Mouse (Mus musculus): ENCODE results near the gene Nisch. TPM values are rescaled to one million over a fixed set of nuclear protein-coding genes. Genes with fewer than 3 reads are reported as not detected.

Gene Nisch
- polyA plus RNA-seq, 1 experiment from 2014 or later, result 382 TPM

DNA sequence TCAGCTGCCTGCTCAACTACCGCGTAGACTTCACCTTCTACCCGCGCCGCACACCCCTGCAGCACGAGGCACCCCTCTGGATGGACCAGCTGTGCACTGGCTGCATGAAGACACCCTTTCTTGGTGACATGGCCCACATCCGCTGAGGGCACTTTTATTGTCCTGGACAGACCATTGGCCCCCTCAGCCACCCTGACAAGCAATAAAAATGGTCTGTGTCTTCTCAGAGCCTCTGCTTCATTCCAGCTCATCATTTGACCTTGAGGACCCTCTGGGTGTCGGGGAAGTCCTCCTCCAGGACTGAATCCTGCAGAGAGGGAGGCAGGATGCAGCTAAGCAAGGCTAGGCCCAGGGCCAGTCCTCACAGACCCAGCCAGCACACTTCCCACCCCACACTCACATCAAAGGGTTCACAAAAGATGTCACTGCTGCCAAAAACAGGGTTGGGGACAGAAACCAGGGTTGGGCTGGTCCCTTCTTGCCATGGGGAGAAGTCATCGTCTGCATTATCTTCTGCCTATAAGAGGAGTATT lies 77.8 kb downstream of the Nisch start:
- no peak overlapping the region for H3K4me3 ChIP-seq
- H3K36me3 ChIP-seq, result peaks cover 30% of the 10 kb centered on the region
- no peaks in the 10 kb centered on the region for H3K9me3 ChIP-seq
- WGBS, result 93% methylated on average over 9 of the region's 9 CpGs
- H3K27ac ChIP-seq (replicated peaks), result no peak overlapping the region
- H3K4me2 ChIP-seq, result no peak overlapping the region
- no peak for ATAC-seq (ENCODE audit: low FRiP score, low read depth)
- no peaks in the 10 kb centered on the region for H3K27me3 ChIP-seq
- H3K9ac ChIP-seq, result no peak overlapping the region
- peaks cover 12% of the 10 kb centered on the region for H3K4me1 ChIP-seq (replicated peaks)

DNA sequence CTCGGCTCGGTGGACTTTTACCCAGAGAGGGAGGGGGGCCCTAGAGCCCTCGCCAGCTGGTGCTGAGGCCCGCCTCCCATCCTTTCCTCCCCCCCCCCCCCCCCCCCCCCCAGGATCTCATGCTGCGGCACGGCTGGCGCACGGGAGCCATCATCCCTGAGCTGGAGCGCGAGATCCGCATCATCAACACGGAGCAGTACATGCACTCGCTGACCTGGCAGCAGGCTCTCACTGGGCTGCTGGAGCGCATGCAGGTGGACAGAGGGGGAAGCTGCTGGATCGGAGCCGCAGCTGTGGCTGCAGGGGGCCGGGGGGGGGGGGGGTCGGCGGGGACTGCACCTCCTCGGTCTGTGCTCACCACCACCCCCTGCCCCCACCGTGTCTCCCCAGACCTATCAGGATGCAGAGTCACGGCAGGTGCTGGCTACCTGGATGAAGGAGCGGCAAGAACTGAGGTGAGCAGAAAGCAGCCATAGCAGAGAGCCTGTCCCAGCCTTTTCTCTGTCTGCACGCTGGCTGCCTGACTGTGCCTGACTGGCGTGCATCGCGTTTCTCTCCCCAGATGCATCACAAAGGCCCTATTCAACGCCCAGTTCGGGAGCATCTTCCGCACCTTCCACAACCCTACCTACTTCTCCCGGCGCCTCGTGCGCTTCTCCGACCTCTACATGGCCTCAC lies 78.4 kb downstream of the Nisch start:
- ATAC-seq (ENCODE audit: low FRiP score, low read depth), result no peak
- no peak overlapping the region for H3K4me2 ChIP-seq
- 81% methylated on average over 23 of the region's 35 CpGs for WGBS
- no peak overlapping the region for H3K27ac ChIP-seq (replicated peaks)
- H3K9me3 ChIP-seq, result no peaks in the 10 kb centered on the region
- H3K27me3 ChIP-seq, result no peaks in the 10 kb centered on the region
- H3K4me3 ChIP-seq, result no peak overlapping the region
- peaks cover 18% of the 10 kb centered on the region for H3K4me1 ChIP-seq (replicated peaks)
- H3K9ac ChIP-seq, result no peak overlapping the region
- H3K36me3 ChIP-seq, result peaks cover 30% of the 10 kb centered on the region

DNA sequence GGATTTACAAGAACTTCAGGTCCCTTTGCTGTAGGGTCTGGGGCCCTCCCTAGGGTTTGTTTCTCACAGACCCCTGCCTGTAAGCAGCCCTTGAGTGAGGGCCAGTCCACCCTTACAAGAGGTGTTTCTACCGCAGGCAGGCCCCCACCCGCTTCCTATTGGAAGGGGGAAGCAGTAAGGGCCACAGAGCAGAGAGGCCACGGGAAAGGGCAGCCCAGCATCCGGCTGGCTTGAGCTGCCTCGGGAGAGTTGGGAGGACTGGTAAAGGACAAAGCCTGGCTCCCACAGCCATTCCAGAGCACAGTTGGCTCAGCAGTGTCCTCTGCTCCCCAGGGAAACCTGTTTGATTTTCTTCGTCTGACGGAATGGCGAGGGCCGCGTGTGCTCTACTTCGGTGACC lies 79.0 kb downstream of the Nisch start:
- H3K9me3 ChIP-seq, result no peaks in the 10 kb centered on the region
- H3K4me1 ChIP-seq (replicated peaks), result peaks cover 24% of the 10 kb centered on the region
- H3K27ac ChIP-seq (replicated peaks), result no peak overlapping the region
- H3K9ac ChIP-seq, result no peak overlapping the region
- H3K36me3 ChIP-seq, result peaks cover 30% of the 10 kb centered on the region
- H3K4me3 ChIP-seq, result no peak overlapping the region
- no peak for ATAC-seq (ENCODE audit: low FRiP score, low read depth)
- no peaks in the 10 kb centered on the region for H3K27me3 ChIP-seq
- WGBS, result 75% methylated on average over 11 of the region's 11 CpGs
- no peak overlapping the region for H3K4me2 ChIP-seq

DNA sequence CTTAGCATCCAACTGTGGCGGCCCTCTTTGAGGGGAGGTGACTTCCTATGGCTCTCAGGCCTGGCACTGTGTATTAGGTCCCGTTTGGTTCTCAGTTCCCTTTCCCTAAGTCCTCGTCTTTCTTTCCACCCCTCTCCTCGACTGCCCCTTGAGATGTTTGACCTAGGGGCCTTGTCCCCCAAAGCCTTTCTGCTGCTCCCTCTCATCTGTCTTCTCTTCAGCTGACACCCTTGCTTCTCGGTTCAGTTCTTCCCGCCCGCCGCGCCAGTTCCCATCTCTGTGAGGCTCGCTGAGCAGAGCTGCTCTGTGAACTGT lies 79.5 kb downstream of the Nisch start:
- ATAC-seq (ENCODE audit: low FRiP score, low read depth), result no peak
- H3K9me3 ChIP-seq, result no peaks in the 10 kb centered on the region
- H3K4me2 ChIP-seq, result no peak overlapping the region
- peaks cover 30% of the 10 kb centered on the region for H3K36me3 ChIP-seq
- H3K27me3 ChIP-seq, result no peaks in the 10 kb centered on the region
- WGBS, result 80% methylated on average over 10 of the region's 10 CpGs
- no peak overlapping the region for H3K9ac ChIP-seq
- no peak overlapping the region for H3K4me3 ChIP-seq
- peaks cover 29% of the 10 kb centered on the region for H3K4me1 ChIP-seq (replicated peaks)
- H3K27ac ChIP-seq (replicated peaks), result no peak overlapping the region

DNA sequence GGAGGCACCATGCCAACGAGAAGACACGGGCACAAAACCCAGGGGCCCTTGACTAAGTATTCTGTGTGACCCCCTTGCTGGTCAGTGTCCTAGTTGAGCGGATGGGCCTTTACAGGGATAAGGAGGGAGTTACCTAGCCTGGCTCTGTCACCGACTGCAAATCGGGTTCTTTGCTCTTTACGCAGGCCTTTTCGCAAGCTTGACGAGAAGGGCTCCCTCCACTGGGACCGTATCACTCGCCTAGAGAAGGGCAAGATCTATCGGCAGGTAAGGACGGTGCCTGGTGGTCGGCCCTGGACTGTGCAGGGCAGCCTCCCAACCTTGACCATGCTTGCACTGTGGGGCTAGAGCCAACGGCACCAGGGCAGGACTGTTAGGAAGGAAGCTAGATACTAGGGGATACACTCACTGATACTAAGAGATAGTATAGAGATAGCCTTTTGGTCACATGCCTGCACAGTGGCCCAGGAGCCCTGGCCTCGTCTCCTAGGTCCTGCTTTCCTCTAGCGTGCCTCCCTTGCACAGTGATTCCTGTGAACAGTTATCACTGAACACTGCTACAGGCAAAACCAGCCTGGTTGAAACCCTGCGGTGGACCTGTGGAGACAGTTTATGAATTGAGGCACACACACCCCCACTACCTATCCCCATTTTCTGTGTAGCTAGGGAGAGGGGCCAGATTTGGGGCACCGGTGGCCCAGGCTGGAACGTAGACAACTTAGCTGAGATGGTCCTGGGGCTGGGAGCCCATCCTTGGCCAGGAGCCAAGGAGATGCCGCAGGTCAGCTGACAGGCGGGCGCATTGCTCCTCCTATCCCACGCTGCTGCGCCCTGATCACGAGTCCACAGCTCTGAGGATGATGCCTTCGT lies 80.1 kb downstream of the Nisch start:
- Histone ChIP-seq H3K4me3 (no peak overlapping the region), H3K27me3 (no peaks in the 10 kb centered on the region), H3K27ac (replicated peaks) (no peak overlapping the region), H3K9ac (no peak overlapping the region), H3K4me2 (no peak overlapping the region), H3K4me1 (replicated peaks) (peaks cover 35% of the 10 kb centered on the region), H3K9me3 (no peaks in the 10 kb centered on the region), H3K36me3 (peaks cover 30% of the 10 kb centered on the region)
- 91% methylated on average over 26 of the region's 26 CpGs for WGBS
- no peak for ATAC-seq (ENCODE audit: low FRiP score, low read depth)

DNA sequence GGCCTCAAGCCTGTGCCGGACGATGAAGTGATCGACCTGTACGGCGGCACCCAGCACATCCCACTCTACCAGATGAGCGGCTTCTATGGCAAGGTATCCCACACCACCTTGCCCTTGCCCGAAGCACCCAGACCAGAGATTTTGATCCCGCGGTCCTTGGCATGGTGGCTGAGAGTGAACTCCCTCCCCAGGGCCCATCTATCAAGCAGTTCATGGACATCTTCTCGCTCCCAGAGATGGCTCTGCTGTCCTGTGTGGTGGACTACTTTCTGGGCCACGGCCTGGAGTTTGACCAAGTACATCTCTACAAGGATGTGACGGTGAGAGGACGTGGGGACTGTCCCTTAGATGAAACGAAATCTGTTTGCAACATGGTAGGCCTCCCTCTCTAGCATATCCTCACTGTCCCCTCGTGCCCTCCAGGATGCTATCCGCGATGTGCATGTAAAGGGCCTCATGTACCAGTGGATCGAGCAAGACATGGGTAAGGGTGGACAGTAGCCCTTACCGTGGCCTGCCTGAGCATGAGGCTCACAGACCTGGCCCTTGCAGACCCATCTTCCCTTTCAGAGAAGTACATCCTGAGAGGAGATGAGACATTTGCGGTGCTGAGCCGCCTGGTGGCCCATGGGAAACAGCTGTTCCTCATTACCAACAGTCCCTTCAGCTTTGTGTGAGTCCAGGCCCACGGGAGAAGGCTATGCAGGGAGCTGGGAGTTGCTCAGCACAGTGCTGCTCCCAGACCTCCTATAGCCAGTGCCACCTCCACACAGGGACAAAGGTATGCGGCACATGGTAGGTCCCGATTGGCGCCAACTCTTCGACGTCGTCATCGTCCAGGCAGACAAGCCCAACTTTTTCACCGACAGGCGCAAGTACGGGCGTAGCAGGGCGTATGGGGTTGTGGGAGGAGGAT lies 81.0 kb downstream of the Nisch start:
- H3K4me1 ChIP-seq (replicated peaks), result peaks cover 42% of the 10 kb centered on the region
- no peak overlapping the region for H3K9ac ChIP-seq
- H3K36me3 ChIP-seq, result peaks cover 30% of the 10 kb centered on the region
- ATAC-seq (ENCODE audit: low FRiP score, low read depth), result no peak
- no peaks in the 10 kb centered on the region for H3K9me3 ChIP-seq
- no peak overlapping the region for H3K4me3 ChIP-seq
- no peak overlapping the region for H3K27ac ChIP-seq (replicated peaks)
- no peaks in the 10 kb centered on the region for H3K27me3 ChIP-seq
- no peak overlapping the region for H3K4me2 ChIP-seq
- 95% methylated on average over 34 of the region's 34 CpGs for WGBS

DNA sequence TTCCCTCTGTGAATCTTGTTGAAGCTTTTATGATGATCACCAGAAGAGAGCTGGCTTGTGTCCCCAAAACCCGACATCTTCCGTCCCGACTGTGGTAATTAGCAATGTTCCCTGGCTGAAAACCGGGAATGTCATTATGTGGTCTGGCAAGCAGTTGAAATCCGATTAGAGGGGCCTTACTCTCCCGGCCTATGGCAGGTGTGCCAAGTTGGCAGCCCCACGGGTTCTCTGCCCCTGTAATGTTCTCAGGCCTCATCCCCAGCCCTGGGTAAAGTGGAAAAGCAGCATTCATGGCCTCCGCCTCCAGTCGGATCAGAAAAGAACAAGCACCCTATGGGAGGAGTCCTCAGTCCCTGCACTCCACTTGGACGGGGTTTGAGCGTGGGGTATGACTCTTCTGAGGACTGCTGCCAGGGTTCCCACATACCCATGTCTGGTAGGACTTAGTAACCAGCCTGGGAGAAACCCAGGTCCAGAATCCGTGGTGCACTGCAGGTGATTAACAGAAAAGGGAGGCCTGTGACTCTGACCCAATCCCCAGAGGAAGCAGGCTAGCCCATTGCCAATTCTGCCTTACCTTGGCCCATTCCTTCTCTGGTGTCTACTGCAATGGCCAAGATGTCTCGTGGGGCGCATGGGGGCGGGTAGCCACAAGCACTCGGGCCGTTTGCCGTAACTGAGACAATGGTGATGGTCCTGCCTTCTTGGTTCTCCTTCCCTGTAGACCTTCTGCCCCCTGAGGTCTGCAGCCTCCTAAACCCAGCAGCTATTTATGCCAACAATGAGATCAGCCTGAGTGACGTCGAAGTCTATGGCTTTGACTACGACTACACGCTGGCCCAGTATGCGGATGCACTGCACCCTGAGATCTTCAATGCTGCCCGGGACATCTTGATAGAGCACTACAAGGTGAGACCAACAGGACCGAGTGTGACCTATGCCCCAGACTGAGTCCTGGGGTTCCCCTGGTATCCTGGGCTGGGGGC lies 82.4 kb downstream of the Nisch start:
- Histone ChIP-seq H3K9me3 (no peaks in the 10 kb centered on the region), H3K9ac (no peak overlapping the region), H3K4me3 (no peak overlapping the region), H3K4me2 (no peak overlapping the region), H3K27me3 (no peaks in the 10 kb centered on the region), H3K4me1 (replicated peaks) (peaks cover 54% of the 10 kb centered on the region), H3K36me3 (peaks cover 30% of the 10 kb centered on the region), H3K27ac (replicated peaks) (peak overlapping the region; percentile 31; the same call in 1 of the 2 replicates)
- ATAC-seq (ENCODE audit: low FRiP score, low read depth), result no peak
- 76% methylated on average over 25 of the region's 25 CpGs for WGBS

DNA sequence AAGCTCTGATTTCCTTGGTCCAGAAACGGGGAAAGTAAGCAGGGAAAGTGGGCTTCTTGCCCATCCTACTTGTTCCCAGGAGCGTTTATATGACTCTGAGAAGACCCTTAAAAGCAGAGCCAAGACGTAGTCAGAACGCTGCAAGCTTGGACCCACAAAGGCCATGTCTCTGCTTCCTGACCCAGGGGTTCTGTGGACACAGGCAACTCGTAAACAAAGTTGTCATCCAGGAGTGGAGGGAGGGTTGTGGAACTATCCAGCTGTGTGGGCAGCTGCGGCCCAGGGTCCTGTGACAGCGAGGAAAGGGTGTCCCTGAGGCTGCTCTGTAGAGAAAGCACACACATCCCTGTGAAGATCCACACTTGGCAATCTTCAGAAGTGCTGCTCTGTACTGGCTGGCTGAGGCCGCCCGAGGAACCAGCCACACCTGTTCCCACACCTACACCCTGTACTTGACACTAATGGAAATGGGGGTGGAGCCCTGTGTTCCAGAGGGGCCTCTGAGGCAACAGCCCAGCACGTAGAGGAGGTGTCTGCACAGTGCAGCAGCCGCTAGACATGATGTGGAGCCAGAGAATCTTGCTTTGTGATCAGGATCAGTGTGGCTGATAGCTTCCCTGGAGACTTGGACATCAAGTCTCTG lies 83.6 kb downstream of the Nisch start:
- Histone ChIP-seq H3K4me2 (peak overlapping the region; percentile 69), H3K4me3 (no peak overlapping the region), H3K36me3 (peaks cover 21% of the 10 kb centered on the region), H3K9ac (no peak overlapping the region), H3K9me3 (no peaks in the 10 kb centered on the region), H3K4me1 (replicated peaks) (peaks cover 60% of the 10 kb centered on the region), H3K27me3 (no peaks in the 10 kb centered on the region), H3K27ac (replicated peaks) (peak overlapping the region; percentile 31; the same call in 1 of the 2 replicates)
- ATAC-seq (ENCODE audit: low FRiP score, low read depth), result no peak
- WGBS, result 69% methylated on average over 11 of the region's 11 CpGs

DNA sequence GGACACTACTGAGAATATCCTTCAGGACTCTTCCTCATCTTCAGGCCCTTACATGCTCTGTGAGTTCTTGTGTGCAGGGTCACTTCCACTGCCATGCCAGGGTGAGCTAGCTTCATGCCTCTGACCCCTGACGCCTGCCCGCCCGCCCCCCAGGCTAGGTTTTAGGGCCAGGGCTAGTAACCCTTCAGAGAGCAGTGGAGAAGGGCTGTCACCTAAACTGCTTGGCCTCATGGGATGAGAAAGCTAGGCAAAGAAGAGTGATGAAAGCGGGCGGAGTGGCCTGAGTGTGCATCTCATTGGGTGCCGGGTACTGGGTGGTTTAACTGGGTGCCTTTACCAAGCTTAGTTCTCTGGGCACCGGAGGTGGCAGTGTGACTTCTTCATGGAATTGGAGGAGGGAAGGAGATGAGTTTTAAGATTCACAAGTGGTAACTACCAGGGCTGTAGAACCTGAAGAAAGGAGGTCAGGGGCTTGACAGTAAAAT lies 84.2 kb downstream of the Nisch start:
- no peaks in the 10 kb centered on the region for H3K27me3 ChIP-seq
- H3K9ac ChIP-seq, result no peak overlapping the region
- H3K4me3 ChIP-seq, result peak overlapping the region; percentile 81; the same call in 1 of the 2 replicates
- H3K4me1 ChIP-seq (replicated peaks), result peaks cover 59% of the 10 kb centered on the region
- peaks cover 21% of the 10 kb centered on the region for H3K36me3 ChIP-seq
- H3K9me3 ChIP-seq, result no peaks in the 10 kb centered on the region
- H3K4me2 ChIP-seq, result peak overlapping the region; percentile 69
- no peak for ATAC-seq (ENCODE audit: low FRiP score, low read depth)
- H3K27ac ChIP-seq (replicated peaks), result no peak overlapping the region
- WGBS, result 84% methylated on average over 7 of the region's 7 CpGs

DNA sequence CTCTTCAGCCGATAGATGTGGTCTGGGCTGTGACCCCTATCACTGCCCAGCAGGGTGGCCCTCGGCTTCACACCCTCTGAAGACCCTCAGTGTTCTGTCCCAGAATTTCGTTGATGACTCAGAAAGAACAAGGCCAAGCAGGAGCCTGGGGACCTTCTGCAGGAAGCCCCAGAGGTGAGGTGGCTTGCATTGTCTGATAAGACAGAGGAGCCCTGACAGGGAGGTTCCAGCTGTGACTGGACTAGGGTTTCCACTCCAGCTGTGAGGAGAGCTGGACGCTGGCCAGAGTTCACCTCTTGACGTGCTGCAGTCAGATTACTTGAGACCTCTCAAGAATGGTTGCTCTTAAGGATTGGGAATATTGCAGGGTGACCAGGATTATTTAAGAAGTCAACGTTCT lies 84.7 kb downstream of the Nisch start:
- H3K36me3 ChIP-seq, result peaks cover 16% of the 10 kb centered on the region
- H3K9me3 ChIP-seq, result no peaks in the 10 kb centered on the region
- WGBS, result 14% methylated on average over 6 of the region's 6 CpGs
- H3K4me2 ChIP-seq, result peak overlapping the region; percentile 69
- no peak for ATAC-seq (ENCODE audit: low FRiP score, low read depth)
- H3K4me3 ChIP-seq, result peak overlapping the region; percentile 81
- no peaks in the 10 kb centered on the region for H3K27me3 ChIP-seq
- peaks cover 63% of the 10 kb centered on the region for H3K4me1 ChIP-seq (replicated peaks)
- H3K9ac ChIP-seq, result peak overlapping the region; percentile 77; the same call in 1 of the 2 replicates
- H3K27ac ChIP-seq (replicated peaks), result no peak overlapping the region
